Mouse (Mus musculus) lung, postnatal 4 days (tissue): Measurements from ENCODE around the gene Lsg1.
A peak's percentile ranks its signal among the peaks of the same experiment; 100 is the strongest.

Experiments
- DNase-seq, 2 experiments: peaks; one replicate each; pipeline ENCODE4 v3.0.0; 2021

The Lsg1 gene

DNA sequence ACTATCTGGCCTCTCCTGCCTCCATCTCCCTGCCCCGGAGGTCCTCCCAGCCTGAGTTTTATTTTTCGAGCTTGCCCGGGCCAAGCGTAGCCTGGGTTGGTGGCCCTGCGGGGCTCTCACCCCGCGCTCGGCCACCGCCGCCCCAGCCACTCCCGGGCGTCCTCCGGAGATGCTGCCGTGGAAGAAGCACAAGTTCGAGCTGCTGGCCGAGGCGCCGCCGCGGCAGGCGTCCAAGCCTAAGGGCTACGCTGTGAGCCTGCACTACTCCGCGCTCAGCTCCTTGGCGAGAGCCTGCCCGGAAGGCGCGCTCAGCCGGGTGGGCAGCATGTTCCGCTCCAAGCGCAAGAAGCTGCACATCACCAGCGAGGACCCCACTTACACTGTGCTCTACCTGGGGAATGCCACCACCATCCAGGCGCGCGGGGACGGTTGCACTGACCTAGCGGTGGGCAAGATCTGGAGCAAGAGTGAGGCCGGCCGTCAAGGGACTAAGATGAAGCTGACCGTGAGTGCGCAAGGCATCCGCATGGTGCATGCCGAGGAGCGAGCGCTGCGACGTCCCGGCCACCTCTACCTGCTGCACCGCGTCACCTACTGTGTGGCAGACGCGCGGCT, 13.1 kb upstream of the Lsg1 start:
- peak; percentile 73 to 86 for DNase-seq

DNA sequence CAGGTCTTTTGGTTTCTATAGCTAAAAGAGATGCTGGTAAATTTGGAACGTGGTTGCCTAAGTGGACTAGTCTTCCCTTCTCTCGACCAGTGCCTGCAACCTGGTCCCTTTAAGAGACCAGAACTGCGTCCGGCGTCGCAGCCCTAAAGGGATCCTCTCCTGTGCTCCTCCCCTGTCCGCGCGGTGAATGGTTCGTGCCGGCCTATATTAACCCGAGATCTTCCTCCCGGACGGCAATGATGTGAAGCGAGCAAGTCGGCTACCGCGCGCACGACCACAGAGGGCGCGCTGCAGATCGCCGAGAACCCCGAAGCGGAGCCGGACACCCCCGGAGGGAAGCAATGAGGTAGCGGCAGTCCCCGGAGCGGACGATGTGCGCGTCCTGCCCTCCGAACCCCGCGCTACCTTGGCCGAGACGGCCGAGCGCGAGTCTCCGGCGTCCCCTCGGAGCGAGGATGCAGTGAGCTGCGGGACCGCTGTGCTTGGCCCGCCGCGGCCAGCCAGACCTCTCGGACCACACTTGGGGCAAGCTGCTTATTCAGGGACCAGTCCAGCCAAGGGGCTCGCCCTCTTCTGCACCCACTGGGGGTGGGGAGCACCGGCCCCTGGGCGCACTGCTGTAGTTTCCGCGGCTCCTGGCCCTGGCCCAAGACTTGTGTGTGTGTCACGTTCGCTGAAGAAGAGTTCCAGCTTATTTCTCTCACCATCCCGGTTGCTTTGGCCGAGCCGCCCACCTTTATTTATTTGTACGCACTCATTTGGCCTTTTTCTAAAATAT, 12.3 kb upstream of the Lsg1 start, which contains the start of gene Fam43a:
Gene Fam43a, plus strand, starts transcription at position 233 of the 778 bp plus-strand sequence.
- peak; percentile 93 to 94 for DNase-seq

DNA sequence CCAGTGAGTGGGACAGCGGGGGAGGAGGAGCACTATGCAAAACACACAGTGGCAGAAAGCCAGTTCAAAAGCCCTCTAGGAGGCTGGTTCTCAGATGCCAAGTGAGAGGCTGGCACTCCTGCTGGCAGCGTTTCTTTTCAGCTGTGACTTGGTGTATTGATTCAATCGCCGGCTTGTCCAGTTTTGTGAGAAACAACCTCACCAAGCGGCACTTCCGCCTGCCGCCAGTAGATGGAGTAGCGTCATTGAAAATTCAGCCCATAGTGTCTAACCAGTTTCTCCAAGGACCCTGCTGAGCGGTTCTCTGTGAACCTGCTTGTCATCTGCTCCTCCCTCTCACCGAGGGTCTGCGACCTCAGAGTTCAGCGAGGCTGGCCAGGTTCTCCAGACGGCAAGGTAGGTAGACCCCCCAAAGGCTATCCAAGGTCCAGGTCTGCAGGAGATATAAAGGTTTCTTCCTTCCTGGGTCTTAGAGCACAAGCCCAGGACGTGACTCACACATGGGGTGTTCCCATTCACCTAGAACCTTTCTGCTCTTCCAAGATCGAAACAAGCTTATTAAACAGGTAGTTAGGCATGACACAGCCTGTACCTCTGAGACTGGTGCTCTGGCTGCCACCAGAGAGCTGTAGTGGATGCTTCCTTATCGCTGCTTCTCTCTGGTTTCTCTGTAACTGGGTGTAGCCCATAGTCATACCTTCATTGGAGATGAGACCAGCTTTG, 9.7 kb upstream of the Lsg1 start:
- peak; percentile 90 to 94 for DNase-seq

DNA sequence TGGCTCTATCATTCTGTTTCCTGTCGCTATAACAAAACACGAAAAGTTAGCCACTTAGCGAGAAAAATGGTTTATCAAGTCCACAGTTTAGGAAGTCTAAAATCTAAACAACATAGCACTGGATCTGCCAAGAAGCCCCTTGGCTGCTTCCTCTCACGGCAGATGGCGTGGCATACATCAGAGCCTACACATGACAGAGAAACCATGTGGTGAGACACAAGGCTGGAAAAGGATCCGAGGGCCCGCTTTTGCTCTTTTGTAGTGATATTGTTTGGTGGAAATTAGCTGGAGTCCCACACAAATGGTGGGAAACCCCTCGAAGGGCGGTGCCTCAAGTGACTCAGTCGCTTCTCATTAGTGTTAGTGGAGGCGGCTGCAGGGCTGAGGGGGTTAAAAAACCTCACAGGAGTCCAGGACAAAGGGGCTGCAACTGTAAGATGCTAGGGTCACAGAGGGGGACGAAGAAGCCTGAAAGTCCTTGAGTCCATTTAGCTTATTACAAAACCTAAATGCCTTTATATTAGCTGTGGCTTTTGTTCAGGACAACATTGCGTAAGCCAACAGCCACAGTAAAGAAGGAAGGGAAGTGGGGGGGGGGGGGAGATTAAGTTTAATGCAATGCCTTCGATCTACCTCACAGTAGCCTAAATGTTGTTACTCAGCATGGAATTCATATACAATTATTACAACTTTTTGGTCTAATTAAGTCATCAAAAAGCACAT, 8.6 kb upstream of the Lsg1 start:
- no peak for DNase-seq

DNA sequence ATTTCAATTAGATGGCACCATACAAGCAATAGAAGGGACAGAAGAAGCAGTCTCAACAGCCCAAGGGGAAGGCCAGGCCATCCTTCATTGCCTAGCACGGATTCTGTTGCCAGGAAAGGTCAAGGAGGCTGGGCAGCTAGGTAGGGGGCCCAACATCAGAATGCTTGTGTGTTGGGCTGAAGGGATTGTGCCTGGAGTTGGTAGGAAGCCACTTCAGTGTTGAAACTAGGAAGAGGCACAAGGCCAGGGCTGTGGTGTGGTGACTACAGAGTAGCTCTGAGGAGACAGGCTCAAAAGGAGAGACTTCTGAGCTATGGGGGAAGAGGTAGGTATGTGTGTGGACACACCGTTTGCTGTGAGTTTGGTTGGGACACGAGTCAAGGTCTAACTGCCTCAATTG, 8.0 kb upstream of the Lsg1 start:
- DNase-seq = no peak

DNA sequence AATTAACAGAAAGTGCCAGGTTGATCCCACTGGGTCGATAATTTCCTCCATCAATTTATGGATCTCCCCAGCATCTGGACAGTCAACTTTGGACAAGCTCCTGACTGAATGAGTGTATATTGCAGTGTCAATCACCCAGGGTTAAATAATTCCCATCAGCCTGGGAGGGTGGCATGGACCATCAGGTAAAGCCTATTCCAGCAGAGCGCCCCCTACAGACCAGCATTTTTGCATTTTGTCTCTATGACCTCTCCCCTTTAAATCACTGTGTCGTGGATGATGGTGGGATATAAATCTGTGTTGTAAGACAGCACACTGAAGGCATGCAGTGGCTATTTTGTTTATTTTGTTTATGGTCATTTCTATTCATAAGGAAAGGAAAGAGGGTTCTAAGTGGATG, 4.6 kb upstream of the Lsg1 start:
- no peak for DNase-seq

DNA sequence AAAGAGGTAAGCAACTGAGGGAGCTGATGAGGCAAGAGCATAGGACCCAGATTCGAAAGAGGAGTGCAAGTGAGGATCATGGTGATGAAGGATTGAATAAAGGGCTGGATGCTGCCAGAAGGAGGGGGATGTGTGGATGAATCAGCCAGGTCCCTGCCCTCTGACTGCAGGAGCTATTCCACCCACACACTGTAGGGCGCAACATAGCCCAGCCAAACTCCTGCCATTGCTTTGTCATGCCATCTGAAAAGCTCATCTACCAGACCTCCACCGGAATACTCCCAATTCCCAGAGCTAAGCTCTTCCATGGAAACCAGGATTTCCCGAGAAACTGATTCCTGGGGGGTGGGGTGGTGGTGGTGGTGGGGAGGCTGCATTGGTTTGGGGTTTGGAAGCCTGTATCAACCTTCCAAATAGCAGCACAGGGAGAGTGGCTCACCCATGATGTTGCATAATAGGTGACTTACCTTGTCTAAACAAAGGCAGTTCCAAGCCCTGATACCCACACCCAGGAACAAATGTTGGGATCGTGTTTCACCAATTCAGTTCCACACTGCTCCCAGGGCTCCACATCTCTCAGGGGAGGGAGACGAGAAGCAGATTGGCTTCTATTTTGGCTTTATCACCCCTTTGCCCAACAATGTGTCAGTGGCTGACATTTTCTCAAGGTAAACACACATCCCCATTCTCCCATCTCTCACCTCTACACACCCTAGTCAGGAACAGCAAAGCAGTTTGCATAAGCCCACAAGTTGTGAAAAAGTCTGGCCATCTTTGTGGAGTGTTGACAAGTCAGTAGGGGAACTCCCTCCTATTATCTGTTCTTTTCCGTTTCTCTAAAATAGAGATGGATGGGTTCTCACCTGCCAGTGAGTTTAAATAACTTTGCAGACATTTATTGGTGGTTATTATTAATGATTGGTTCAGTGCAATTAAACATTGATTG, 3.1 kb upstream of the Lsg1 start:
- no peak for DNase-seq

DNA sequence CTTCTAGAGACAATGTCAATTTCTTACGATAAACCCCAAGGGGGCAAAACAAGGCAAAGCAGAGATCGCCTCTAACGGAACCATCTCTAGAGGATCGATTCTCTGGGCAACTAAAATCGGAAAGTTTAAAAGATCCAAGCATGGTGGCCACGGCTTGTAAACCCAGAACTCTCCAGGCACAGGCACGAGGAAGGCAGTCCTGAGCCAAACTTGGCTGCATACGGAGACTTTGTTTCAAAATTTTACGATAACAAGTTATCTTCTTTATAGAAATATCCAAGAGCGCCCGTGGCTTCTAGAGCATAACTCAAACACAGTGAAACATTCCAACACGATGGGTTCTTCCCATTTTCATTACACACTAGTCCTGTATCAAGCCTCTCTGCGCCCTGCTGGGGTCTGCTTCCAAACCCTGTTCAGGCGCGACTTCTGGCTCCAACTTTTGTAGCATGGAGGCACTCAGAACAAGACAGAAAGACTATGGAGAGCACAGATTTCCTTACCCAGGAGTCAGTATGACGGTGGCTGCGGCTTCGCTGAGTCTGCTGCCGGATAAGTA, 378 bp downstream of the Lsg1 start:
- DNase-seq = no peak

DNA sequence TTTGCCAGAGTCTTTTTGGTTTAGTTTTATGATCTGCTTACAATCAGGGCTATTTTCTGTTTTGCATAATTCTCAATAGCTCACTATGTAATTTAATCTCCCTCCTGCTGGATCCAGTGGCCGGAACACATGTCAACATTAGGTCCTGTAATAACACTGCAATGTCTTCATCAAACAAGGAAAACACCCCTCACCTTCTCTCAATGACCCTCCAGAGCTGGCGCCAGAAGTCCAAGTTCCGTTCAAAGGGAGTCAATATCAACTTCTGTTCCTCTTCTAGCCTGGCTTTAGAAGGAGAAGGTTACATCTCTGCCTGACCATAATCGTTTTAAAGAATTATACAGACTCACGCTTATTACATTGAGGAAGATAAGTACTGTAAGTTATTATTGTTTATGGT, 6.6 kb downstream of the Lsg1 start:
- peak in 1 of 2 experiments; percentile 47 for DNase-seq

DNA sequence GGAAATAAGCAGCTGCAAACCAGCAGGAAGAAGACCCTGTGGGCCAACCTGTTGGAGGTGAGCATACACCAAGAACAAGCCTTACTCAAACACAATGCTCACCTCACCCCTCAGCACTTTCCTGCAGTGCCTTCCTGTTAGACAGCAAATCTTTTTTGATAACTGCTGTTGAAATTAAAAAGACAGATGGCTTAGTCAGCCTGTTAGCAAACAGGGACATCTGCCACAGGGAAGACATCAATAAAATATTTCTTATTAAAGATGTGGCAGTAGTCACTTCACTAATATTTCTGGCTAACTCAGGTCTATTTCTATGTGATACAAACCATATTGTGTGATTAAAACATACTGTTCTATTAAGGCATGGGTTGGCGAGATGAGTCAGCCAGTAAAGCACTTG, 11.0 kb downstream of the Lsg1 start:
- DNase-seq = no peak

DNA sequence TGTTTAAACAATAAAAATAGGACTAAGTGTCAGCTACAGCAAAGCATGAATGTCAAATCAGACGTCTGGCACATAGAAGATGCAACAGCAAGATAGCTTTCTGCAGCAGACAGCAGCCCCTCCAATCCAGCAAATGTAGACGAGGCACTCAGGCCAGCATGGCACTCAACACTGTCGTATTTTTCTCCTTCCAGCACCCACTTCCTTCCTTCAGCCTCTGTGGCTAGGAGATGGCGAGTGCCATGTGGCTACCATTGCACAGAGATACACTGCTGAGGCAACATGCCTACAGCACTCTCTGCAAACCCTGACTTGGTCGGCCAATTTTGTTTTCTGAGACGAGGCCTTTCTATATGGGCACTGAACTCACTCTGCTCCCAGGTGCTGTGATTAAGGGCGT, 11.6 kb downstream of the Lsg1 start:
- no peak for DNase-seq

DNA sequence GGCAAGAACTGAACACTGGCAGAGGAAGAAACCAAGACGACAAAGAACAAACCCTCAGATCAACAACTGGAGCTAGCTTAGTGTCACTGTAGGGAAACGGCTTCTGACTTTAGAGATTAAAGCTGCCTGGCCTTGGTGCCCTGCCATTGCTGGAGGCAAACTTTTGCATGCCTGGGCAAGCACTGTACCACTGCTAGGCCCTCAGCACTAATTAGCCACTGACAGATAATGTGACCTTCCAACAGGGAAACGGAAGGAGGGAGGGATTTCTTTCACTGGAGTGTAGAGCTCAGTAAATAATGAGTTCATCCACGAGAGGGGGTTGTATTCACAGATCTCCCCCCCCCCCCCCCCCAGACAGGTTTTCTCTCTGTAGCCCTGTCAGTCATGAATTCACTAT, 15.2 kb downstream of the Lsg1 start:
- DNase-seq = no peak

DNA sequence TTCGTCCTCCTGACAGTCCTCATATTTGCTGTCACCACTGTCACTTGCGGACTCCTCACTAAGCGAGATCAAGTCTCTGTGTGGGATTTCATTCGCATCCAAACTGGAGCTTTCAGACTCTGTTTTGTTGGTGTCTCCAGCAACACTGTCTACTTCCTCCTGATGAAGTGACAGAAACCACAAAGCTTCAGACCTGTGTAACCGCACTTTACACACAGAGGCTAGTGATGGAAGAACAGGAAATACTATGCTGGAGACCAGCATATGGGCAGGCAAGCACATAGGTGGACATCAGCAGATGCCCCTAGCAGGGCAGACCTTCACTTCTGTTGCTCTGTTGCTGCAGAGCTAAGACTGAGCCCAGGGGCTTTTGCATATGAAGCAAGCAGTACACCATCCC, 16.0 kb downstream of the Lsg1 start:
- DNase-seq = no peak

DNA sequence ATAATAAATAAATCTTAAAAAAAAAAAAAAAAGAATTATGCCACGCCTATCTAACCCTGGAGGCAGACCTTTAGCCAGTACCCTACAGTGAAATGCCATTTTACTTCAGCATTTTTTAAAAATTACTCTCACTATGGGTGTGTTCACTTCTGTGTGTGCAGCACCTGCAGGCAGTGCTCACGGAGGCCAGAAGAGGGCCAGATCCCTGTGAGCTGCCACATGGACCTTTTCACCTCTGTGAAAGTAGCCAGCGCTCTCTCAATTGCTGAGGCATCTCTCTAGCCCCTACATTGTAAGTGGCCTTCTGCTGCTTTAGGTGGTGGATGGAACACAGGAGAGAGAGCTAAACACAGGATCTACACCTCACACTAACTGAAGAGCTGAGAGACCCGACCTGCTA, 17.2 kb downstream of the Lsg1 start:
- DNase-seq = no peak

DNA sequence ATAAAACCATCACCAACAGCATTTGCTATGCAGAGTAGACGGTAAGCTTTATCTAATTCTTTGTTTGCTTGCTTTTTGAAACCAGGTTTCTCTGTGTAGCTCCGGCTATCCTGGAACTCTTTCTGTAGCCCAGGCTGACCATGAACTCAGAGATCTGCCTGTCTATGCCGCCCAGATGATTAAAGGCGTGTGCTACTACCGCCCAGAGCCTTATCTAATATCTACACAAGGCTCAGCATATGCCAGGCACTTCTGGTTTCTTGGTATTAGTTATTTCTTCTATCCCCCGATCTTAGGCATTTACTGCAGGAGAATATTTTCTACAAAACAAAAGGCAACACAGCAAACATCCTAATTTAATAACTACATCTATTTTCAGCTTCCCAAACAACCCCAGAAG, 21.8 kb downstream of the Lsg1 start:
- no peak for DNase-seq

DNA sequence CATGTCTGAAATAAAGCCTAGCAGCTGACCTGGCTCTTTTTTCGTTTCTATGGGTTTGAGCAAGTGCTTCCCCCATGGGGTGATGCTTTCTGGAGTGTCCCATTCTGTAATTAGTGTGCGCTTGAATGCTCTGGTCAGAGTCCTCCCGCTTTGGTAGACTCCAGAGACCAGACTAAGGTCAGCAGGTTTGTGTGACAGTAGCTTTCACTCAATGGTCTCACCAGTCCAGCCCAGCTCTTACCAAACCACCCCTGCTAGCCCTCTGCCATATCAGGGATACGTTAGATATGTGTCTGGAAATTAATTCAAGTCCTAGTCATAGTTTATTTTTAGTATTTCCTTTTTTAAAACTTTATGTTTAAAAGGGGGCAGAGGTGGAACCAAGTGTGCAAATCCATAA, 26.8 kb downstream of the Lsg1 start:
- DNase-seq = no peak

DNA sequence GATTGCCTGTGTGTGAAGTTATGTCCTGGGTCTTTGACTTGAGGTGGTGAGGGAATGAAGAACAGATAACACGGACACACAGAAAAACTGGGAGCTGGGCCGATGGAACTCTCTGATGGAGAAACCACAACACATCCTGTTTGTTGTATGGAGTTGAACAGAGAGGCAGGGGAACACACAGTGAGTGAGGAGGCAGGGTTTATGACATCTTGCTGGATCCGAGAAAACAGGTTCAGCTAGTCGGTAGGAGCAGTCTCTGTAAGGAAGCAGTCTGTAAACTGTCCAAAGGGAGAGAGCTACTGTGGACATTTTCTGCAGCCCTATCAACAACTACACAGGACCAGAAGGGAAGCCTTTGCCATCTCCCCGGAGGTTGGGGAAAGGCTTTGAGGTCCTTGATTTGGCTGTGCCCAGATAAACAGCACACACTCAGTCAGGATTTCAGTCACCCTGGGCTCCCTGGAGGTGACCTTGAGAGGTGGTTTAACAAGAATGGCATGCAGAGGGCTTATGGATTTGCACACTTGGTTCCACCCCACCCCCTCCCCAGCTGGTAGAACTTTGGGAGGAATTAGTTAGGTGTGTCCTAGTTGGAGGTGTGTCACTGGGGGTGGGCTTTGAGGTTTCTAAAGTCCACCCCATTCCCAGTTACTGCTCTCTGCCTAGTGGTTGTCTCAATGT, 27.9 kb downstream of the Lsg1 start:
- DNase-seq = no peak

DNA sequence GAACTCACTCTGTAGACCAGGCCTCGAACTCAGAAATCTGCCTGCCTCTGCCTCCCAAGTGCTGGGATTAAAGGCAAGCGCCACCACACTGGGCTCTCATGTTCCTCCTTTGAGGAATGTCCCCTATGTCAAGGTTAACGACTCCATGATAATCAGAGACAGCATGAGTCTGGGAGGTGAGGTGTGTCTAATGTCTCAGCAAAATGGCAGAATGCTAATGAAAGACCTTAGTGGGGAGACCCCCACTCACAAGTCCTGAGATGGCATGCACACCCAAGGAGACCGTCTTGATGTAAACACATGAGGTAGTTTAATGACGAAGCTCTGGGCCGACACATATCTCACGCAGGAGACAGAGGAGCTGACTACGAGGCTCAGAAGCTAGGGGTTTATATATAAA, 33.3 kb downstream of the Lsg1 start:
- no peak for DNase-seq

DNA sequence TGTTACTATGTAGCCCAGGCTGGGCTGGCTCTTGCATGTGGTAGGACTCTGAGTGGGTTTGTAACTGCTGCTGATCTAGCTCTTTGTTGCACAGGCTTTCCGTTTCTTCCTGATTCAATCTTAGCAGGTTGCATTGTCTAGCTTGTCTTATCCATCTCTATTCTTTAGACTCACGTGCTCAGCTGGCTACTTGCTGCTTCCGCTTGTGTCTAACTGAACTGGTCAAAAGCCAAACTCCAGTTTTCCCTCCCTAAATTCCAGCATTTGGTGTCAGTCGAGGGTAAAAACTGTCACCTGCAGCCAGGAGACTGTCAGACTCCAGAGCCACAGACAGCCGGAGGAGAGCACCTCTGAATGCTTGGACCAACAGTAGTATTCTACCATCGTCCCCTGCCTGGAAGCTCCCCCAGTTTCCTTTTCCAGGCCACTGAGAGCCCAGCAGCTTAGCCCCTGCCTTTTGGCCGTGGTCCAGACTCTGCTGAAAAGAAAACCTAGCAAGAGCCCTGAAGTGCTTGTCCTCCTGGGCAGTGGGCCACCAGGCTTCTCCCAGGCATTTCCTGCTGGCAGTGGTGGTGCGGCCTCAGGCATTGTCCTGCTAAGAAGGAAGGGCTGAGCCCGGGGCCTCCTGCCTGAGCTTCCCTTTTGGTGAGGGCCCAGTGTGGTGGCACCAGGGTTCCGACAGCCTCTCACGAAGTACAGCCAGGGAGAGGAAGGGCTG, 34.6 kb downstream of the Lsg1 start:
- peak; percentile 94 to 97 for DNase-seq

DNA sequence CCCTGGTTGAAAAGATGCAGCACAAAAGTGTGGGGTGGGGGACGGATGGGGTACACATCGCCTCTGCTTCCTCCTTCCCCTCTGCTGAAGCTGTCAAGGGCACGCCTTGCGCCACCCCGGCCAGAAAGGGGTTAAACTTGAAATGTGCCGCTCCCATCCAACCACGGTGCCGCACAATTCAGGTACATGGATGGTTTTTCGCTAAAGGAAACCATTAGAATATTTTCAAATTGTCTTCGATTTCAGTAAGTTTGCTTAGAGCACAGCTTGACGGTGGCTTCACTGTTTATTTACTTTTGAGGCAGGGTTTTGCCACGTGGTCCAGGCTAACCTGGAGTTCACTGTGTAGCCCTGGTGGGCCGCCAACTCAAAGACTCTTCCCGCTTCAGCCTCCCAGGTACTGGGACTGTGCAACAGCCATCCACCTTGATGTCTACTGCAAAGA, 36.6 kb downstream of the Lsg1 start, which contains the start of gene Tmem44:
Gene Tmem44, minus strand, starts transcription at position 95 of the 445 bp plus-strand sequence.
- no peak for DNase-seq
